Mouse (Mus musculus) midbrain, embryonic 11.5 days (tissue): ENCODE measurements around the gene Rnf17. TPM values are rescaled to one million over a fixed set of nuclear protein-coding genes. Genes with fewer than 3 reads are reported as not detected.
A peak's percentile ranks its signal among the peaks of the same experiment; 100 is the strongest.

Experiments used
- ATAC-seq: fragments of 200-750 bp; cut with Nextera tagmentation; 2 replicates; pipeline ENCODE4 v1.8.0; 2017; ENCODE audit warnings: moderate TSS enrichment, moderate library complexity; ENCODE audit not compliant: low FRiP score
- DNase-seq: peaks from one replicate; pipeline ENCODE4 v3.0.0; 2015; ENCODE audit warnings: low spot score; ENCODE audit errors: missing footprints
- H3K27ac ChIP-seq: fragments of 300-500 bp; sonication (generic); 2 replicates; pipeline ENCODE4 v1.5.1; 2014; ENCODE audit warnings: low read depth, low read length
- H3K27me3 ChIP-seq: fragments of 300-500 bp; sonication (generic); 2 replicates; pipeline ENCODE4 v1.6.1; 2014; ENCODE audit warnings: mild to moderate bottlenecking, low read length, moderate library complexity, mixed read lengths; ENCODE audit not compliant: control insufficient read depth, insufficient read depth
- H3K36me3 ChIP-seq: fragments of 300-500 bp; sonication (generic); 2 replicates; pipeline ENCODE4 v1.6.1; 2014; ENCODE audit warnings: mild to moderate bottlenecking, low read length, moderate library complexity, mixed read lengths; ENCODE audit not compliant: control insufficient read depth, insufficient read depth
- H3K4me1 ChIP-seq: fragments of 300-500 bp; sonication (generic); 2 replicates; pipeline ENCODE4 v1.6.1; 2014; ENCODE audit warnings: low read length; ENCODE audit not compliant: control insufficient read depth, insufficient read depth
- H3K4me2 ChIP-seq: fragments of 300-500 bp; sonication (generic); 2 replicates; pipeline ENCODE4 v1.6.1; 2014; ENCODE audit warnings: mild to moderate bottlenecking, moderate library complexity
- H3K4me3 ChIP-seq: fragments of 300-500 bp; sonication (generic); 2 replicates; pipeline ENCODE4 v1.5.1; 2014; ENCODE audit warnings: low read depth, low read length
- H3K9ac ChIP-seq: fragments of 300-500 bp; sonication (generic); 2 replicates; pipeline ENCODE4 v1.6.1; 2014; ENCODE audit warnings: low read length
- H3K9me3 ChIP-seq: fragments of 300-500 bp; sonication (generic); 2 replicates; pipeline ENCODE4 v1.6.1; 2016; ENCODE audit warnings: low read length; ENCODE audit not compliant: control insufficient read depth
- WGBS: fragments of 180-500 bp; shearing (Covaris S2); extraction: QIAGEN DNeasy Blood & Tissue Kit; methylation state at CpG from one replicate; pipeline ENCODE4 v1.1.7; 2014; 5-methylcytosine and 5-hydroxymethylcytosine counted together
- polyA plus RNA-seq: library from polyadenylated mRNA; unstranded; fragments of >200 nt; fragmentation: Nextera tagmentation; extraction: Ambion mirVana; gene quantifications from 2 replicates; pipeline ENCODE4 v1.2.1, GENCODE M21; 2014

Rnf17 gene
- polyA plus RNA-seq, 1 experiment from 2014 or later = 1.3 TPM

DNA sequence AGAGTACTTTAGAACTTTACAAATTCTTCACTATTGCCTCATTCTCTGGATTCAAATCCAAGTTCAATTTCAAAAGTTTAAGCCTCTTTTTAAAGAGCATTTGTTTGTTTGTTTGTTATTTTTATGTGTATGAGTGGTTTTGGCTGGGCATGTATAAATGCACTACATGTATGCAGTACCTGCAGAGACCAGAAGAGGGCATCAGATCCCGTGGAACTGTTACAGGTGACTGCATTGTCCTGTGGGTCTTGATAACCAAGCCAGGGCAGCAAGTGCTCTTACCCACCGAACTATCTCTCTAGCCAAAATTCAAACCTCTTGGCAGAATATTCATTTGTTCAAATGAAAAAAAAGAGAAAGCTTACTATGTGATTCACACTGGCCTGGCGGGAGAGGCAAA lies 33.5 kb upstream of the Rnf17 start:
- no peak overlapping the region for H3K9ac ChIP-seq

DNA sequence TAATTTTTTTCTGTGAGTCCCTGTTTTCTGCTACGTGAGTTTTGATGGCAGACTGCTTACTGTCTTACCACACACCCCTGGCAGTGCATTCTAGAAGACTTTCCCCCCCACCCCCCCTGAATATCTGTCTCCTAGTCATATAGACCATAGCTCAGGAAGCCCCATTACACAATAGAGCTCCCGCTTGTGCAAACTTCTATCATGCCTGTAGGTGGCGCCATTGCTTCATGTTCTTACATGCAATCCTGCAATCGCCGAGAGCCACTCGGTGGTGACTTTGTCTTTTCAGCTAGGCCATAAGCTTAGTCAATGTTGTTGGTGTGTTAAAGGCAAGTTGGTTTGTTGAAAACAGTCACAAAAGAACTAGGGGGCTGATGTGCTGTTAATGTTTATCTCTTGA lies 26.6 kb upstream of the Rnf17 start:
- Histone ChIP-seq H3K36me3 (no peaks in the 10 kb centered on the region), H3K9me3 (no peaks in the 10 kb centered on the region), H3K9ac (no peak overlapping the region), H3K4me3 (no peak overlapping the region), H3K4me1 (no peaks in the 10 kb centered on the region), H3K27ac (no peak overlapping the region), H3K4me2 (no peak overlapping the region), H3K27me3 (no peaks in the 10 kb centered on the region)
- 3% methylated on average over 6 of the region's 6 CpGs for WGBS
- DNase-seq (peak; percentile 97), ATAC-seq (peak; percentile 82; the same call in 1 of the 2 replicates)

More for the DNA sequence above, 33.5 kb upstream of the Rnf17 start:
- WGBS = 58% methylated on average over 3 of the region's 3 CpGs
- no peak for ATAC-seq
- no peaks in the 10 kb centered on the region for H3K36me3 ChIP-seq
- peaks cover 32% of the 10 kb centered on the region for H3K27me3 ChIP-seq
- H3K4me3 ChIP-seq = no peak overlapping the region
- no peaks in the 10 kb centered on the region for H3K9me3 ChIP-seq
- H3K4me2 ChIP-seq = no peak overlapping the region
- peaks cover 3% of the 10 kb centered on the region; the same call in 1 of the 2 replicates for H3K4me1 ChIP-seq
- DNase-seq = no peak
- no peak overlapping the region for H3K27ac ChIP-seq

DNA sequence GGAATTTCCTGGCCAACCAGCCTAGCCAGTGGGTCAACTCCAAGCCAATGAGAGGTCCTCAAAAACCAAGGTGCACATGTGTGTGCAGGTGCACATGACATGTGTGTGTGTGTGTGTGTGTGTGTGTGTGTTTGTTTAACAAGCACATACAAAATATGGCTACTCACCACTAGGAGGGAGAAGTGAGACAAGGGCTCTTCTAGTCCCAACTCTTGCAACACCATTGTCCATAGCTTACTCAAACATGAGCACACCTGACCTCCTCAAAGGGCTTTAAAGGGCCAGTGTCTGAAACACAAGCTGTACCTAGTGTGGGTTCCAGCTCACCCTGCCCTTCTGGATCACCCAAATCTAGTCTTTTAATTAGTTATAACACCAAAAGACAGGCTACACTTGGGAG lies 24.6 kb upstream of the Rnf17 start:
- Histone ChIP-seq H3K9me3 (no peaks in the 10 kb centered on the region), H3K4me2 (no peak overlapping the region), H3K27me3 (no peaks in the 10 kb centered on the region), H3K4me1 (no peaks in the 10 kb centered on the region), H3K9ac (no peak overlapping the region), H3K36me3 (no peaks in the 10 kb centered on the region), H3K27ac (no peak overlapping the region), H3K4me3 (no peak overlapping the region)
- DNase-seq (no peak), ATAC-seq (no peak)

DNA sequence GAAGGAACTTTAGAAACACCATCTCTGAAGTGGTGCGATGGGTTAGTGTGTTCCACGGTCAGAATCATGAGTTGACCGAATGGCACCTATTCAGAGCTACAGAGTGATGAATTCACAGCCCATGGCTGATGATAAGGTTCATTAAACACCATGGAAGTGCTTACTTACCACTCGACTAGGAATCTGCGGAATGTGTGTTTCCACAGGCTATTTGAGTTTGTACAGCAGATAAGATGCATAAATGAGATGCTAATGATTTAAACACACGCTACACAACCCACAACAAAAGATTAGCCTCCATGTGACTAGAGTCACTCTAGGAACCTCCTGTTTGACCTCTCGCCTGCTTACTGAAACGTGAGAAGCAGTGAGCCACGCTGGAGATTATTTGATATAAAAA lies 23.0 kb upstream of the Rnf17 start:
- ATAC-seq = no peak
- no peaks in the 10 kb centered on the region for H3K27me3 ChIP-seq
- H3K9ac ChIP-seq = no peak overlapping the region
- no peak overlapping the region for H3K4me2 ChIP-seq
- no peaks in the 10 kb centered on the region for H3K9me3 ChIP-seq
- 77% methylated on average over 9 of the region's 9 CpGs for WGBS
- H3K4me1 ChIP-seq = no peaks in the 10 kb centered on the region
- H3K4me3 ChIP-seq = no peak overlapping the region
- no peak overlapping the region for H3K27ac ChIP-seq
- no peak for DNase-seq
- H3K36me3 ChIP-seq = no peaks in the 10 kb centered on the region

DNA sequence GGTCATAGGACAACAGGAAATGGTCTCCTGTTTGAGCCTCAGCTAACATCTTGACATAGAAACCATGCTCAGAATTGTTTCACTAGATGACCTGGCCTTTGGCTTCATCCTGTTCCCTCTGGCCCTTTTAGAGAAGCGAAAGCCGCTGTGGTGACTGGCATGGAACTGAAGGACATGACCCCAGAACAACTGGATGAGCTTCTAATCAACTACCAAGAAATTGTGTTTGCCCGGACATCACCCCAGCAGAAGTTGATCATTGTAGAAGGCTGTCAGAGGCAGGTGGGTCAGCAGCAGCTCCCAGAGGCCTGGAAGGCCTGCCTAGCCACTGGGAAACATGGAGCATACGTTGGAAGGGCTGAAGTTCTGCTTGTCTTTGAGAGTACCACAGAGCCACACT lies 20.0 kb upstream of the Rnf17 start:
- Histone ChIP-seq H3K36me3 (no peaks in the 10 kb centered on the region), H3K4me2 (no peak overlapping the region), H3K27ac (no peak overlapping the region), H3K4me1 (no peaks in the 10 kb centered on the region), H3K4me3 (no peak overlapping the region), H3K27me3 (no peaks in the 10 kb centered on the region), H3K9me3 (no peaks in the 10 kb centered on the region), H3K9ac (no peak overlapping the region)
- ATAC-seq = no peak
- DNase-seq = no peak
- WGBS = 90% methylated on average over 4 of the region's 4 CpGs

GRCm38 (mm10) chr14:56390247-56390646 lies 12.1 kb upstream of the Rnf17 start:
- WGBS = 65% methylated on average over 3 of the region's 3 CpGs
- no peak overlapping the region for H3K4me3 ChIP-seq
- DNase-seq = no peak
- no peaks in the 10 kb centered on the region for H3K27me3 ChIP-seq
- H3K36me3 ChIP-seq = no peaks in the 10 kb centered on the region
- no peaks in the 10 kb centered on the region for H3K4me1 ChIP-seq
- H3K4me2 ChIP-seq = no peak overlapping the region
- H3K27ac ChIP-seq = no peak overlapping the region
- no peaks in the 10 kb centered on the region for H3K9me3 ChIP-seq
- ATAC-seq = no peak
- H3K9ac ChIP-seq = no peak overlapping the region

DNA sequence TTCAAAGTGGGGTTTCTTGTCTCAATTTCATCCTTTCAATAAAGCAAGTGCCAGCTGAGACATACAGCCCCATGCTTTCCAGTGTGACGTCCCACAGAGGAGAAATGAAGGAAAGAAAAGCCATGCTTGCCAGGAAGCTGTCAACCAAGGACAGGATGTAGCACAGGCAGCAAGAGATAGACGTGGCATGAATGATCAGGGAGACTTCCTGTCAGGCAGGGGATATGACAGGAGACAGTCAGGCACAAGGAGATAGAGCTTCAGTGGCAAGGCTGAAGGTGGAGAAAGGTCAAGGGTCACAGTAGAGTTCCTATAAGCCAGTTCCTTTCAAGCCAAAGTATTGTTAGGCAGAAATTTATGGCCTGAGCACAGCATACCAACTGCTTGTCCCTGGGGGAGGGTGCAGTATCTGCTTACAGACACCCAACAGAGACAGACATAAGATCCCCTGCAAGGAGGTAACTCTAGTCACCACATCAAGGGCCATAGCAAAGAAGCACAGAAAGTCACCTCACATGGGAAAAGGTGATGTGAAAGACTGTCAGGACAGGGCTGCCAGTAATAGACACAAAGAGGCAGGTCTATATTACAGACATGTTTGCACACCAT lies 8.6 kb upstream of the Rnf17 start:
- H3K9ac ChIP-seq = no peak overlapping the region
- no peaks in the 10 kb centered on the region for H3K36me3 ChIP-seq
- no peak overlapping the region for H3K4me2 ChIP-seq
- H3K27me3 ChIP-seq = no peaks in the 10 kb centered on the region
- WGBS = 45% methylated on average over 2 of the region's 2 CpGs
- no peaks in the 10 kb centered on the region for H3K9me3 ChIP-seq
- H3K4me3 ChIP-seq = no peak overlapping the region
- no peaks in the 10 kb centered on the region for H3K4me1 ChIP-seq
- DNase-seq = no peak
- no peak overlapping the region for H3K27ac ChIP-seq
- ATAC-seq = no peak

DNA sequence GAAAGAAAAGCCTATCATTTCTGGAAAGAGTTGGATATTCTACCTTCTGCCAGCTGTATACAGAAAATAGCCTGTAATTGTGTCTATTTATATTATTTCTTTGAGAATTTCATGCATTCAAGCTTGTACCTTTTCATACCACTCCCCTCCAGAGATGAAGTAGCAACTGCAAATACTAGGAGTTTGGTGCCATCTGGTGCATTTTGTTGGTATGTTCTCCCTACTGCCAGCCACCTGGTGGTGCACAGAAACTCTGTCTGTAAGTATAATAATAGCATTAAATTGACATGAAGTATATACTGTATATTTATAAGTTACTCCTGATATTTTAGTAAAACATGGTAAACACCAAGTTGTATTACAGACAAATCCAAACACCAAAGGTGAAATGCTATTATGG lies 4.4 kb upstream of the Rnf17 start:
- Histone ChIP-seq H3K9ac (no peak overlapping the region), H3K36me3 (no peaks in the 10 kb centered on the region), H3K27ac (no peak overlapping the region), H3K4me2 (no peak overlapping the region), H3K27me3 (no peaks in the 10 kb centered on the region), H3K4me1 (no peaks in the 10 kb centered on the region), H3K9me3 (no peaks in the 10 kb centered on the region), H3K4me3 (no peak overlapping the region)
- ATAC-seq (no peak), DNase-seq (no peak)

- no peak overlapping the region for H3K4me2 ChIP-seq
- no peaks in the 10 kb centered on the region for H3K9me3 ChIP-seq
- ATAC-seq (no peak), DNase-seq (peak; percentile 70)
- H3K27ac ChIP-seq = no peak overlapping the region
- no peak overlapping the region for H3K4me3 ChIP-seq
- no peaks in the 10 kb centered on the region for H3K36me3 ChIP-seq
- H3K27me3 ChIP-seq = no peaks in the 10 kb centered on the region
- no peaks in the 10 kb centered on the region for H3K4me1 ChIP-seq
- H3K9ac ChIP-seq = no peak overlapping the region
- 94% methylated on average over 2 of the region's 2 CpGs for WGBS
These were observed 643 bp downstream of the Rnf17 start for GRCm38 (mm10) chr14:56403072-56403375.

GRCm38 (mm10) chr14:56462090-56462489 lies 59.7 kb downstream of the Rnf17 start:
- Histone ChIP-seq H3K4me1 (no peaks in the 10 kb centered on the region), H3K4me3 (no peak overlapping the region), H3K27me3 (no peaks in the 10 kb centered on the region), H3K27ac (no peak overlapping the region), H3K9me3 (no peaks in the 10 kb centered on the region), H3K9ac (no peak overlapping the region), H3K36me3 (no peaks in the 10 kb centered on the region), H3K4me2 (no peak overlapping the region)
- ATAC-seq = no peak
- DNase-seq = no peak
- WGBS = 76% methylated on average over 2 of the region's 2 CpGs
